Mouse (Mus musculus) megakaryocyte, embryonic 14.5 days (primary cell): ENCODE results near the gene Zp3. TPM values are rescaled to one million over a fixed set of nuclear protein-coding genes. Genes with fewer than 3 reads are reported as not detected.

Source experiments
- H3K27me3 ChIP-seq: replicated peaks from 2 replicates; pipeline ENCODE3; 2012; ENCODE audit warnings: inconsistent platforms
- H3K36me3 ChIP-seq: replicated peaks from 2 replicates; pipeline ENCODE3; 2012; ENCODE audit warnings: low read length, inconsistent platforms, mixed read lengths
- H3K4me1 ChIP-seq: 2 replicates; pipeline ENCODE4 v1.6.1; 2012; ENCODE audit warnings: inconsistent platforms
- H3K4me3 ChIP-seq: replicated peaks from 2 replicates; pipeline ENCODE3; 2012; ENCODE audit warnings: moderate library complexity, mild to moderate bottlenecking, inconsistent platforms
- H3K9me3 ChIP-seq: 2 replicates; pipeline ENCODE4 v1.6.1; 2012; ENCODE audit warnings: inconsistent platforms
- FLI1 ChIP-seq: IDR thresholded peaks from 2 replicates; pipeline ENCODE4 v1.6.1; 2012; ENCODE audit warnings: low read length, inconsistent platforms, mixed read lengths
- GATA1 ChIP-seq: IDR thresholded peaks from 3 replicates; pipeline ENCODE4 v1.6.1; 2012; ENCODE audit warnings: mixed read lengths, low read length, inconsistent platforms, borderline replicate concordance
- polyA plus RNA-seq: library from polyadenylated mRNA; stranded (reverse); fragments of >175 nt; gene quantifications from 2 replicates; pipeline ENCODE4 v1.2.3, GENCODE M21; 2012; ENCODE audit warnings: low replicate concordance; ENCODE audit not compliant: insufficient read depth

Zp3 gene
- polyA plus RNA-seq, 1 experiment: not detected

- H3K27me3 ChIP-seq: peaks cover 3% of the 10 kb centered on the region
- TF ChIP-seq FLI1: no peak
- no peak for TF ChIP-seq GATA1
- peaks cover 14% of the 10 kb centered on the region for H3K36me3 ChIP-seq
- no peaks in the 10 kb centered on the region for H3K9me3 ChIP-seq
- H3K4me1 ChIP-seq: peaks cover 74% of the 10 kb centered on the region
- H3K4me3 ChIP-seq: peak overlapping the region; percentile 97
Observed at GRCm38 (mm10) chr5:135960909-135961635, 18.8 kb upstream of the Zp3 start.

GRCm38 (mm10) chr5:135962125-135962491 is 17.8 kb upstream of the Zp3 start:
- Histone ChIP-seq H3K4me1 (peaks cover 63% of the 10 kb centered on the region), H3K4me3 (peak overlapping the region; percentile 97), H3K36me3 (peaks cover 14% of the 10 kb centered on the region), H3K27me3 (peaks cover 3% of the 10 kb centered on the region), H3K9me3 (no peaks in the 10 kb centered on the region)
- no peak for TF ChIP-seq GATA1
- no peak for TF ChIP-seq FLI1

- Histone ChIP-seq H3K27me3 (peaks cover 3% of the 10 kb centered on the region), H3K9me3 (no peaks in the 10 kb centered on the region), H3K4me3 (peak overlapping the region; percentile 97), H3K4me1 (peaks cover 65% of the 10 kb centered on the region), H3K36me3 (peaks cover 14% of the 10 kb centered on the region)
- no peak for TF ChIP-seq GATA1
- TF ChIP-seq FLI1: no peak
Observed at GRCm38 (mm10) chr5:135962492-135963279, 17.2 kb upstream of the Zp3 start.

GRCm38 (mm10) chr5:135963280-135963627 is 16.6 kb upstream of the Zp3 start:
- peaks cover 65% of the 10 kb centered on the region for H3K4me1 ChIP-seq
- no peak for TF ChIP-seq GATA1
- no peak for TF ChIP-seq FLI1
- H3K36me3 ChIP-seq: peaks cover 14% of the 10 kb centered on the region

GRCm38 (mm10) chr5:135965501-135965930 is 14.4 kb upstream of the Zp3 start:
- peaks cover 42% of the 10 kb centered on the region for H3K4me1 ChIP-seq
- no peaks in the 10 kb centered on the region for H3K9me3 ChIP-seq
- no peak for TF ChIP-seq FLI1
- TF ChIP-seq GATA1: no peak
- H3K4me3 ChIP-seq: peak overlapping the region; percentile 21
- peaks cover 10% of the 10 kb centered on the region for H3K36me3 ChIP-seq
- H3K27me3 ChIP-seq: peaks cover 7% of the 10 kb centered on the region

More at GRCm38 (mm10) chr5:135963280-135963627, 16.6 kb upstream of the Zp3 start:
- H3K9me3 ChIP-seq: no peaks in the 10 kb centered on the region
- peaks cover 3% of the 10 kb centered on the region for H3K27me3 ChIP-seq
- H3K4me3 ChIP-seq: peak overlapping the region; percentile 97

- Histone ChIP-seq H3K4me3 (no peak overlapping the region), H3K36me3 (no peaks in the 10 kb centered on the region), H3K4me1 (peaks cover 29% of the 10 kb centered on the region), H3K9me3 (no peaks in the 10 kb centered on the region), H3K27me3 (peaks cover 7% of the 10 kb centered on the region)
- no peak for TF ChIP-seq GATA1
Observed at GRCm38 (mm10) chr5:135966866-135967265, 13.0 kb upstream of the Zp3 start.

GRCm38 (mm10) chr5:135968781-135969180 is 11.1 kb upstream of the Zp3 start:
- Histone ChIP-seq H3K27me3 (peaks cover 13% of the 10 kb centered on the region), H3K9me3 (no peaks in the 10 kb centered on the region), H3K4me1 (peaks cover 18% of the 10 kb centered on the region), H3K4me3 (no peak overlapping the region), H3K36me3 (no peaks in the 10 kb centered on the region)
- TF ChIP-seq FLI1: no peak
- no peak for TF ChIP-seq GATA1

GRCm38 (mm10) chr5:135970247-135970646 is 9.7 kb upstream of the Zp3 start:
- Histone ChIP-seq H3K9me3 (no peaks in the 10 kb centered on the region), H3K27me3 (peaks cover 17% of the 10 kb centered on the region), H3K4me1 (peaks cover 19% of the 10 kb centered on the region), H3K36me3 (no peaks in the 10 kb centered on the region), H3K4me3 (no peak overlapping the region)
- TF ChIP-seq FLI1: no peak
- TF ChIP-seq GATA1: no peak

- Histone ChIP-seq H3K27me3 (peaks cover 15% of the 10 kb centered on the region), H3K4me3 (no peak overlapping the region), H3K4me1 (peaks cover 22% of the 10 kb centered on the region), H3K9me3 (no peaks in the 10 kb centered on the region), H3K36me3 (no peaks in the 10 kb centered on the region)
- TF ChIP-seq GATA1: no peak
- no peak for TF ChIP-seq FLI1
Observed at GRCm38 (mm10) chr5:135971876-135972275, 8.0 kb upstream of the Zp3 start.

GRCm38 (mm10) chr5:135974365-135974764 is 5.5 kb upstream of the Zp3 start, which contains the start of gene Ssc4d:
Gene Ssc4d (minus strand): TSS chr5:135974531.
- Histone ChIP-seq H3K9me3 (no peaks in the 10 kb centered on the region), H3K27me3 (peaks cover 16% of the 10 kb centered on the region), H3K4me1 (peaks cover 13% of the 10 kb centered on the region), H3K36me3 (no peaks in the 10 kb centered on the region), H3K4me3 (no peak within 1 kb of the TSS)
- TF ChIP-seq GATA1 (no peak), FLI1 (no peak)
